Mouse (Mus musculus) liver, embryonic 14 days (tissue): ENCODE data around the gene Clpsl2. TPM values are rescaled to one million over a fixed set of nuclear protein-coding genes. Genes with fewer than 3 reads are reported as not detected.

ENCODE experiments used
- polyA plus RNA-seq: library from polyadenylated mRNA; depleted of rRNA; stranded (reverse); fragments of >200 nt; gene quantifications from 2 replicates; pipeline ENCODE4 v1.2.3, GENCODE M21; 2012; rRNA removed

The Clpsl2 gene
- not detected in 2 replicates for polyA plus RNA-seq

DNA sequence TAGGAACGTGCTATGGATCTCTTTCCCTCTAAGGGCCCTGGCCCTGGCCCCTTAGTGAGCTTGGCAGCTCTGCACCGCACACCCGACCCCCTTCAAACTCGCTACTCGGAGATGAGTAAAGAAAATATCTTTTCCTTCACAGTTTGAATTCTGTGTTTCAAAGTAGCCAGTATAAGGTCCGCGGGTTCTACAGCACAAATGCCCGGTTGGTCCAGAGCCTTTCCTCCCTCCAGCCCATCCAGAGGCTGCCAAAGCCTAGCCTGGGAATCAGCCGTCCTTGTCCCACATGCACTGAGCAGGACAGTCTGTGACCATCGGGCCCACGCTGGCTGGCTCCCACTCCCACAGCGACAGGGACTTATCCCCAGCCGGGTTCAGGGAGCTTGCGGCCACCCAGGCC, at the start of gene Clpsl2:
Gene Clpsl2 (plus strand): TSS at position 301 of the 400 bp plus-strand sequence.

DNA sequence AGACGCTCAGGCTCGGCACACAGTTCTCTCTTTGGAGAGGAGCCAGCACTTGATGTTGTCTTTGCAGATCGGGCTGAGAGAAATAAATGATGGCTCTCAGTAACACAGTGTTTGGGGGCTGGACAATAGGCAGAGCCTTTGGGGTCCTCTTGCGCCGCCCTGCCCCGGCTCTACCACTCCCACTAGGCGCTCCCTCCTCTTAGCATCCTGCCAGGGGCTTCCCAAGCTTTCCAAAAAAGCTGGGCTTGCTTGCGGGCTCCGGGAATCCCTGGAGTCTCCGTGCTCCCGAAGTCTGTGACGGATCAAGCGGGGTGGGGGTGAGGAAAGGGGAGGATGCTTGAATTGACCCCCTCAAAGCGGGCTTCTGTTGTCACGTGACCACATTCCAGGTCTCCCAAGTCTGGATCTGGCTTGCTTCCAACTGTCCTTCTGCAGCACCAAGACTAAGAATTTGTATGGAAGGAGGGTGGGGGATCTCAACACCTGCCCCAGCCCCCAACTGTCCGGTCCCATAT, 31.7 kb upstream of the Clpsl2 start, which contains the start of gene Fkbp5:
Gene Fkbp5 (minus strand): TSS at position 87 of the 515 bp plus-strand sequence.

DNA sequence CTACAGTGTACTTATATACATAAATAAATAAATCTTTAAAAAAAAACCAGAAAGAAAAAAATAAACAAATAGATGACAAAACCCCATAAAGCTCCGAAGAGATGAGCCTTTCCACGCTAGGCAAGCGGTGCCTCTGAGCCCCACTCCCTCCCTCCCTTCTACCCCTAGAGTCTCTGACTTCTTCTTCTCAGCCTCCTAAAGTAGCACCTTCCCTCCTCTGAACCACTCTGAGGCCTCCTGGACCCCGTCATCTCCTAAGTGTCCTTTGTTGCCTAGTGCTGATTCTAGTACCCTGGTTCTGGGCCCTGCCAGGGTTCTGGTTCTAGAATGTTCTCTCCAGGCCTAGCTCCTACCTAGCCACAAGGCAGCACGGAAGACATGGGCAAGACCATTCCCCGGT, 18.7 kb upstream of the Clpsl2 start, which contains the start of gene Armc12:
Gene Armc12 (plus strand): TSS at position 301 of the 400 bp plus-strand sequence.

DNA sequence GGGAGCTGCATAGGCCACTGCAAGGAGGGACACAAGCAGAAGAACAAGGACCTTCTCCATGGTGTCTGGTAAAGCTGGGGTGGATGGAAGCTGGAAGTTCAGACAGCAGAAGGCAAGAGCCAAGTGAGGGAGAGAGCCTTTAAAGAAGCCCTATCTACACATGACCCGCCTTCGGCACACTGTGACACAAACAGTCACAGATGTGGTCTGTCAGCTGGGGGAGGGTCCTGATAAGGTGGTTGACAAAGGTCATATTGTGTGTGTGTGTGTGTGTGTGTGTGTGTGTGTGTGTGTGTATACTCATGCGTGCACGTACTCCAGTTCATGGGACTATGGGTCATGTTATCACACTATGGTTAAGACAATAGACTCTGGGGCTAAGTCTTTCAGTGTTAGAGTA, 11.4 kb downstream of the Clpsl2 start, which contains the start of gene Clps:
Gene Clps (minus strand): TSS at position 169 of the 400 bp plus-strand sequence.

DNA sequence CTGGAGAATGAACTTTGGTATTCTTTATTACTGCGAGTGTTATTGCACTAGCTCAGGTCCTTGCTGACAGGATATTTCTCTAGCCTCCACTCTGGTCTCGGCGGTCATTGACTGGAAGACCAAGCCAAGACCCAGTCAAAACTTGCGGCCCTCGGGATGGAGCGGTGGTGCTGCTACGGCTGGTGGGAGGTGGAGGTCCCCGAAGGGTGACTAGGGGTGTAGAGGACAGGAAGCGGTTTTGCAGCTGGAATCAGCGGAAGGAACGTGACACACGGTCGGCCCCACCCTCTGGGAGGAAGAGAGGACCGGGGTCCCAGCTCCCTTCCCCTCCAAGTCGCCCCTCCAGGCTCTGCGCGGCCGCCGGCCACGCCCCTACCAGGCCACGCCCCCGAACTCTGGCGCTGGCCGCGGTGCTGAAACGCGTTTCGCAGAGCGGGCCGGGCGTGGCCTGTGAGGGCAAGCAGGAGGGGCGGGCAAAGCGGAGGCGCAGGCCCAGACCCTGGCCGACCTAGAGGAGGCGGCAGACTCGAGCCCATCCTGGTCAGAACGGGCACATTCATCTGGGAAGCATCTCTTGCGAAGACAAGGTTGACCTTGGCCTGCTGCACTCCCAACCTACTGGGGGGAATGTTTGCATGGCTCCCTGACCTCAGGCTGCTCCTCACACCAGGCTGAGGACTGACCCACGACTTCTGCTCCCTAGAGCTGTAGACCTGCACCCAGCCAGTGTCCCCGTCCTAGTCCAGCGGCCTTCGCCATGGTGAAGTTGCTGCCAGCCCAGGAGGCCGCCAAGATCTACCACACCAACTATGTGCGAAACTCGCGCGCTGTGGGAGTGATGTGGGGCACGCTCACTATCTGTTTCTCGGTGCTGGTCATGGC, 26.3 kb downstream of the Clpsl2 start, which contains the start of gene Lhfpl5:
Gene Lhfpl5 (plus strand): TSS at position 398 of the 882 bp plus-strand sequence.

Other genes with a start within 250 kb of the Clpsl2 start
- gene Fance, start 235.9 kb upstream of the Clpsl2 start, polyA plus RNA-seq, result 3.9 and 5.3 TPM in 2 replicates
- gene Rpl10a, start 220.9 kb upstream of the Clpsl2 start, polyA plus RNA-seq, result 1,745 and 1,892 TPM in 2 replicates
- 1.8 and 1.9 TPM in 2 replicates for gene Tead3, start 198.6 kb upstream of the Clpsl2 start, polyA plus RNA-seq
- 0.26 and 0.28 TPM in 2 replicates for gene Tulp1, start 184.2 kb upstream of the Clpsl2 start, polyA plus RNA-seq
- 7.8 and 8.6 TPM in 2 replicates for gene Fkbp5, start 31.9 kb upstream of the Clpsl2 start, polyA plus RNA-seq
- not detected in 2 replicates for gene Armc12, start 18.6 kb upstream of the Clpsl2 start, polyA plus RNA-seq
- 0.75 and 1.3 TPM in 2 replicates for gene Clps, start 11.4 kb downstream of the Clpsl2 start, polyA plus RNA-seq
- gene Lhfpl5, start 26.2 kb downstream of the Clpsl2 start, polyA plus RNA-seq, result not detected in 2 replicates
- 13.2 and 15.8 TPM in 2 replicates for gene Srpk1, start 73.3 kb downstream of the Clpsl2 start, polyA plus RNA-seq
- 0.32 and 0.38 TPM in 2 replicates for gene Slc26a8, start 140.8 kb downstream of the Clpsl2 start, polyA plus RNA-seq
- gene Mapk14, start 141.9 kb downstream of the Clpsl2 start, polyA plus RNA-seq, result 34.5 and 39.9 TPM in 2 replicates
- gene AC170998.1, start 176.7 kb downstream of the Clpsl2 start, polyA plus RNA-seq, result 0.12 and 0.16 TPM in 2 replicates
- gene Mapk13, start 219.9 kb downstream of the Clpsl2 start, polyA plus RNA-seq, result 1.2 and 1.7 TPM in 2 replicates